Mouse (Mus musculus) frontal cortex, adult (tissue): ENCODE measurements around the gene Cipc.

Experiments
- ATAC-seq: cut with Nextera tagmentation; 2 replicates; pipeline ENCODE4 v1.9.2; 2017; ENCODE audit warnings: mild to moderate bottlenecking, moderate library complexity, mixed read lengths; ENCODE audit not compliant: low TSS enrichment

The Cipc gene

DNA sequence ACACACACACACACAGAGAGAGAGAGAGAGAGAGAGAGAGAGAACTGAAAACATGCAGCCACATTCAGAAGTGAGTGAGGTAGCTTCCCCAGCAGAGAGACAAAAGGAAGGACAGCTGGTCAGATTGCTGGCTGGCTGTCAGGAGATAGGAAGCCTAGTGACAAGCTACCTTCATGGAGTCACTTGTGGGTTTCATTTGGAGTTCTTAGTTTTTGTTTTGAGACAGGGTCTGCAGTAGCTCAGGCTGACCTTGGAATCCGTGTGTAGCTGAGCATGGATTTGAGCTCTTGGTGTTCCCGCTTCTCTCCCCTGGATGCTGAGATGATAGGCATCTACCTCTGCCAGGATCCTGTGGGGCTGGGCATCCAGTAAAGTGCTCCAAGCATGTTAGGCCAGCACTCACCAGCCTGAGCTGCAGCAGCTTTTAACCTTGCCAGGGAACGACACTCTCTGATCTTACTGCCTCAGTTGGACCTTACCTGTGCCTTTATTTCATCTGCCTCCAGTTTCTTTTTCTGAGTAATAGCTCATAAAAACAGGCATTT is 14.0 kb downstream of the Cipc start:
- no peak for ATAC-seq

DNA sequence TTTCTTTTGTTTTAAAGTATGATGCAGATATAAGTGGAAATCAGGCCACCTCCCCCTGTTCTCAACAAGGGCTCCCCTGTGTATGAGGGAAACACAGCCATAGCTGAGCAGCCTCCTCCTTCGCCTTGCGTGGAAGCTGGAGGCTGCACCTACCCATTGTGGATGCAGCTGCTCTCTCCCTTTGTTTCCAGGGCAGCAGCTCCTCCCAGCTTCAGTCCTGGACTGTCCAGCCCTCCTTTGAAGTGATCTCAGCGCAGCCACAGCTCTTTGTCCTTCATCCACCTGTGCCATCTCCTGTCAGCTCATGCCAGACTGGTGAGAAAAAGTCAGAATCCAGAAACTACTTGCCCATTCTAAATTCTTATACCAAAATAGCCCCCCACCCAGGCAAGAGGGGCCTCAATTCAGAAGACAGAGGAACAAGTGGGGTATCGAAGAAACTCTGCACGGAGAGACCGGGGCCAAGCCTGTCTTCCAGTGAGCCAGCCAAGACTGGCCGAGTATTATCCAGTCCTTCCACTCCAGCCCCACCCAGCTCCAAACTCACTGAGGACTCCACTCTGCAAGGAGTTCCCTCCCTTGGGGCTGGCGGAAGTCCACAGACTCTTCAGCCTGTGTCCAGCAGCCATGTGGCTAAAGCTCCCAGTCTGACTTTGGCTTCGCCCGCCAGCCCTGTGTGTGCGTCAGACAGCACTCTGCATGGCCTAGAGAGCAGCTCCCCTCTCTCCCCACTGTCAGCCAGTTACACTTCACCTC is 14.9 kb downstream of the Cipc start:
- no peak for ATAC-seq

DNA sequence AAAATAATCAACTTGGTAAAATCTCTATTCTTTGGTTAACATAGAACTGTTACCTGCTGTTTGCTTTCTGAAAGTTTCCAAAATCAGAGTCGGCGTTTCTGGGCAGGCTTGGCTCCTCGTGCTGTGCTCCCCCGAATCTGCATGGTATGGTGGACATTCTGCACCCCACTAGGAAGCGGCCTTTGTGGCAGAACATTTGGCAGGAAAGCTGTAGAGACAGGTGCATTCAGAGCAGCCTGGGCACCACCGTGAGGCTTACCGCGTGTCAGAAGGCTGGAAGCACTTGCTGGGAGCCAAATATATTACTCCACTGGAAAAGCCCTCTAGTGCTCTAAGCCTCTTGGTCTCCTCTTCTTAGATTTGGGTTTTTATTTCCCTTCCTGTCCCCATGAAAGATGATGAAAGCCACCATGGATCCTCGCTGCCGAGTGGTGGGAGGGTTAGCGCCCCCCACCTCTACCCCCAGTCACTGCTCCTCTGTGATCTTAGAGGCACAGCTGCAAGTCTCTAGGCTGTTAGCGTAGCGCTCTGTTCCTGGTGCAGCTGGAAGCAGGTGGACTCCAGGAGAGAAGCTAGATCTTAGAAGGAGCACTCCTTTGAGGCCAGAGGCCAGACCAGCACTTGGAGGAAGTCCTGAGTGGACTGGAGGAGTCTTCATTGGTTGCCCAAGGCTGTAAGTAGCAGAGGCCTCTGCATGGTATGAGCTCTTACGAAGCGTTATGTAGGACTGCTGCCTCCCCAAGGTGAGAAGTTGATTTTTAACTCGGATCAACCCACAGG is 17.6 kb downstream of the Cipc start:
- ATAC-seq = no peak

DNA sequence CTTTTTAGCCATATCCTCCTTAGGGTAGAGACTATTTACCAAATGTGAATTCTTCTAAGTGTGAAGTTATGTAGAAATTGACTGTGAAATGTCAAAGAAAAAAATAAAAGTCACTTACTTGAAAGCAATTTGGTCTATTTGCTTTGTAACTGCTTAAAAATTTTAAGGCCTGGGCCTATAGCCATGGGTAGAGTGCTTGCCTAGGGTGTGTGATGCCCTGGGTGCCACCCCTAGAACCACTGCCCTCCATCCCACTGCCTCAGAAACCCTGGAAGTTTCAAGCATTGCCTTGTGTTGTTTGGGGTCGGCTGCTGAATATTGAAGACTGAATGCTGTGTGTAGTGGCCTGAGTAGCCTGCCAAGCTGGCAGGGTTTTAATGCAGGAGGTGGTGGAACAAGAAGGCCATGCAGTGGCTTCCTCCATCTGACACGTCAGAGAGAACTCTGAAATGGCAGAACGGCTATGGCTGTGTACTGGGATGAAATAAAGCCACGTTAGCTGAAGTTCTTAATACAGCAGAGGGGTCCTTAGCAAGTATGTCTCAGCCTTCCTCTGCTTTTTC is 18.5 kb downstream of the Cipc start:
- no peak for ATAC-seq

DNA sequence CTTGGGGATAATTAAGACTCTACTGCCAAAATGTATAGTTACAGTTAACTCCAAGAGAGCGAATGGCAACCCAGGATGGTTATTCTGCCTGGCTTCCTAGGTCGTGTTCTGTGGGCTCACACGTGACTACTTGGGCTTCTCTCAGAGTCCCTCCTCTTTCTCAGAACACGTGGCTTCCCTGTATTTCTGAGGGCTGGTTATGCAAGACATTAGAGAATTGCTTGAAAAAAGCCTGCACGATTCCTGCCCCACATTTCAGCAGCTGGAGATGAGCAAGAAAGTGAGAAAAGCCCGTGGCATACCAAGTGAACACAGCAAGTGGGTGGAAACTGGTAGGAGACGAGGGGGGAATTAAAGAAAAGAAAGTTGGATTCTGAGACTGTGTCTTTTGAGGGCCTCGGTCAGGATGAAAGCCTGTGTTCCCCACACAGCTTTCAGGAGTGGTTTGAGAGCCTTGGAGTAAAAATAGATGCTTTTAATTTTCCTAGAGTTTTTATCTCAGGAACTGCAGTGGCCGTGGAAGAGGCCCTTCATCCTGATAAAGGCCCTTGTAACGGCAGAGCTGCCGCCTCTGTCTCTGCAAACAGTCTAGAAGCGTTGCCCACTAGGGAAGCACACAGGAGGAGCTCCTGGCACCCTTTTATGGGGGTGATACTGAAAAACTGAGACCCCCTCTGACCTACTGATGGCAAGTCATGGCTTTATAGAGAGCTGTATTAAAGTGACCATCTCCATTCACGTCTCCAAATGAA is 21.8 kb downstream of the Cipc start:
- ATAC-seq = peak; percentile 75

DNA sequence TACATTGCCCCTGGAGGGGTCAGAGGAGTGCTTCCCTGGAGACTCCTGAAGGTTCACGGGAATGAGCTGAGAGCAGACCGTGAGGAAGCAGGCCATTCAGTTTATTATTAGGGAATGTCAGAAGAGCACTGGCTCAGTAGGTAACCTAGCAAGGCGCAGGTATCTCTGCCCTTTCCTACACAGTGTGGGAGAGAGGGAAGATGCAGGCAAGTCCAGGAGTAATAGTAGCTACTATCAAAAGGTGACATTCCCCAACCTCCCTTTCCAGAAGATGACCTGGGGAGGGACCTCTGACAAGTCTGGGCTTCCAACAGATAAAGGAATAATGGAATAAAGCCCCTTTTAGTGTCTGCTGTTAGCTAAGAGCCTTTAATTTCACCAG is 22.4 kb downstream of the Cipc start:
- no peak for ATAC-seq

DNA sequence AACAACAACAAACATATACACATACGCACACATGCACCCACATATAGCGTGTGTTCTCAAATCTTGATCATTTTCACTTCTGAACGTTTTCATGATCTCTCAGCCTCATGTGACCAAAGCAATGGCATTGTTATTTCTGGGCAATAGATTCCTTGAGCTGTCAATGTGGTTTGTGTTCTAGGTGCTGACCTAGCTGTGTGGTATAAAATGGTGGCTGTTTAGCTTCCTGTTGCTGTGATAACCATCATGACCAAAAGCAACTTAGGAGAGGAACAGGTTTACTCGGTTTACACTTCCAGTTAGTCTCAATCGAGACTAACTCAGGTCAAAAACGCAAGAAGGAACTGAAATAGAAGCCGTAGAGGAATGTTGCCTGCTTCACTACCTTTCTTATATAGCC is 24.2 kb downstream of the Cipc start:
- ATAC-seq = no peak

DNA sequence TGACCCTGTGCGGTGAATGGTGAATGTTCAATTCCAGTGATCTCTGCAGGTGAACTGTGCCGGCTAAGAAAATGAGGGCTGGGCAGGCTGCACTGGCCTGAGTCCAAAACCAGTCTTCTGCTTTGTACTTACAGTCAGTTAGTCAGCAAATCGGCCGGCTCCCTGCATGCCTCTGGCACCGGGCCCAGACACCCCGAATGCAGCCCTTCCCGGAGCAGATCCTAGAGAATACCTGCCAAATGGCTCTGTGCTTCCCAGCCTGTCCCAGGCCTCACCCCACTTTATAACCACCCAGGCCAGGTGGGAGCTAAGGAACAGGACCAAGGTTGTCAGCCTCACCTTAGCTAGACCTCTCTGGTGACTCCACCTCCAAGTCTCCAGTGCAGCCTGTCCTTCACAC is 26.4 kb downstream of the Cipc start:
- ATAC-seq = no peak

DNA sequence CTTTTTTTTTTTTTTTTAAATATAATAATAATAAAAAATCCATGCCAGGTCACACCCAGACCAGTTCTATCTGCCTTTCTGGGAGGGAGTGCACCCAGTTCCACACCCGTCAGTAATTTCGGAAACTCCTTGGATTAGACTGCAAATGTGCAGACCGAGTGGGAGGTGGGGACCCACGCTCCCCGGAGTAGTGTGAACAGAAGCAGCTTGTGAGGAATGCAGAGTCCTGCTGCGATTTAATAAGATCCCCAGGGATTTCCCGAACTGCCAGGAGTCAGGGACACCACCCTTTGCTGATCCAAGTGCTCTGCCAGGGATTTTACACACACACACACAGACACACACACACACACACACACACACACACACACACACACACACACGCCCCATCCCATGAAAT is 26.9 kb downstream of the Cipc start:
- peak; percentile 33; the same call in 1 of the 2 replicates for ATAC-seq

DNA sequence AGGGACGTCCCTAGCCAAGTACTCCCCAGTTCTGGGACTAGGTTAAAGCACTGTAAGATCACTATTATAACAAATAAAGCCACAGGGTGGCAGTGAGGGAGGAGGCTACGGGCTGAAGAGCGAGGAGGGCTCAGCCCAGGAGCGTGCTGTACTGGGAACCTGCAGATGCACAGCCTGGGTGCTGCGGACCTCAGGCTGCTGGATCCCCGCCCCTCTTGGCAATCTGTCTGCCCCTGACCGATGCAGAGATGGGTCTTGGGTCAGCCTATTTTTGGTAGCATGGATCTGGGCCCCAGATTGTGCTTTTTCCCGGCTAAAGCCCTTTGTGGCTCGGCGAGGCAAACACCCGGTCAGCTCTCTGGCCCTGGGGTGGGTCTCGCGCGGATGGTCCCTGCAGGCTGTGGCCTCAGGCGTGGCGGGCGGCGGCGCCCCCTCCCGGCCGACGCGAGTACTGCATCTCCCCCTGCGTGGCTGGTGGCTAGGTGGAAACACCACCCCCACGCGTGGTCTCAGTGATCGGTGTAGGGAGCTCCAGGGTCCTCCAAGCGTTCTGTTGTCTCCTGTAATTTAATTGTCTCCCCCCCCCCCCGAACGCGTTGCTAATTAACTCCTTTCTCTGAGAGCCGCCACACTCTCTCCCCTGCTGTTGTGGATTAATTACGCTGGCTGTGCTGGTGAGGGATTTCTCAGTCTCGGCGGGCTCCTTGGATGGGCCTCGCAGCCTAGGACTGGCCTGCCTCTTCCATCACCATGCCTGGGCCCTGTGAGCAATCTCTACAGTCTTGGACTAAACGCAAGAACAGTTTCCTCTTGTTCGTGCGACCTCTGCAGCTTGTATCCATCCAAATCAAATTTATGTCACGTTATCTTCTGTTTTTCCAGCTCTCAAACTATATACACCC is 27.8 kb downstream of the Cipc start:
- peak; percentile 11; the same call in 1 of the 2 replicates for ATAC-seq

DNA sequence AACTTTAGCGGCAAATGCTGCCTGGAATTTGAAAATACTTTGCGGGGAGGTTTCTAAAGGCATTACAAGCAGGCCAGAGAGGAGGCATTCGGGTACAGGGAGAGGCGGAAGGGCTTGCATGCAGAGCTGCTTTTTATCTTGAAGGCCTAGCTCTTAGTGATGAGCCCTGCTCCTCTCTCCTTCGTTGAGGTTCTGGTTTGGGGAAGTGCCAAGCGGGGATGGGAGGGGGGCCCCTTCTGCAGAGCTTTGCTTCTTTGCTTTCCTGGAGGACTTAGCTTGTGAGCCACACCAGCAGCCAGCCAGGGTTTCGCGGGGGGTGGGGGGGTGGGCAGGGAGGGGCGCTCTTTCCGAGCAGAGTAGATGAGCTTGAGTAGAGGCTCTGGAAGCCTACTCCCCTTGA is 28.9 kb downstream of the Cipc start:
- ATAC-seq = no peak

DNA sequence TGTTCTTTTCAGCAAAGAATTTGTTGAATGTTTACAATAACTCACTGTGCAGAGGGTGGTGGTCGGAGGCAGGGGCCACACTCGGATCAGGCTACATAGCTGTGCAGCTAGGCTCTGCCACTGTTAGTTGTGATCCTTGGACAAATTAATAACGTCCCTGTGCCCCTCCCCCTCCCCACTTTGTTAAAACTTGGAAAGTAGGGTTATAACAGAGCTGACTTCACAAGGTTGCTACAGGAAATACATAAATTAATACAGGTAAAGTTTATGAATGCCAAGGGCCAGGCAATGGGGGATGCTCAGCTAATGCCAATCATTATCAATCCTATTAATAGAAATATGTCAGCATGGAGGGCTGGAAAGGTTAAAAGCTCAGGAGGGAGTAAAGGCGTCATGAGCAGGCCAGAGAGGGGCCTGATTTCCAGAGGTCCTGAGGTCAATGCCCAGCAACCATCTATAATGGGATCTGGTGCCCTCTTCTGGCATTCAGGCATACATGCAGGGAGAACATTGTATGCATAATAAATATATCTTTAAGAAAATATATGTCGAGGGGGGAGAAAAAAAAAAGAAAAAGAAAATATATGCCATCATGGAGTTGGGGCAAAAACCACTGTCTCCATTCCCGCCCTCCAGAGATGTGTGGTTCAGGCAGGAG is 29.8 kb downstream of the Cipc start:
- ATAC-seq = no peak

DNA sequence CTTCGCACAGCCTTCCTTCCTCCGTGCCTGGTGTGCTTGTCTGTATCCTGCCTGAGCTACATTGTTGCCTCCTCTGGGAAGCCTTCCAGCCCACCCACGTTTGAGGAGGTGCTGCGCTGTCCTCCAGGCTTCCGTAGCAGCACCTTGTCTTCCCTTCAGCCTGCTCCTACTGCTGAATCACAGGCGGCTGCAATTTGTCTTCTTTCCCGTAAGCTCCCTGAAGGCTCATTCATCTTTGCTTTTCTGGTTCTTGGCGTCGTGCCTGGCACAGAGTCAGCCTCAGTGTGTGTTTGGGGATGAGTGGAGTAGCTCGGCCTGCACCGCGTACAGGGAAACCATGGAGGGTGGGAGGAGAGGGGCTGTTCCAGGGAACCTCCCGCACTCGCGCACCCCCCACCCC is 31.0 kb downstream of the Cipc start:
- ATAC-seq = peak; percentile 51

DNA sequence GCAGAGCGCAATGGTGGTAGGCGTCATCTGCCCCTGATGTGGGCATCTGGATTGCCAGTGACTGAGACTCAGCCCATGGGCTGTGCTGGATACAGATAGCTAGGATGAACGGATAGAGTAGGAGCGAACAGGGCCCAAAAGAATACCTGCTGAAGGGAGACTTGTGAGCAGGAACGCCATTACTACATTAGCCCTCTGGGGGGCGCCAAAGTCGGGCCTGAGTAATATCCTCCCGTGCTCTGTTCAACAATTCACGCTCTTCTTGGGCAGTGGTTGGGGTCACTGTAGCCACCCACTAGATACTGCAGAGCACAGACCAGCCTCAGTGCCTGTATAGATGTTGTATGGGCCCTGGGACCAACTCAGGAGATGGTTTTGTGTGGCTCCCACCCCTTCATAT is 34.3 kb downstream of the Cipc start:
- ATAC-seq = no peak; the same call in 1 of the 2 replicates

DNA sequence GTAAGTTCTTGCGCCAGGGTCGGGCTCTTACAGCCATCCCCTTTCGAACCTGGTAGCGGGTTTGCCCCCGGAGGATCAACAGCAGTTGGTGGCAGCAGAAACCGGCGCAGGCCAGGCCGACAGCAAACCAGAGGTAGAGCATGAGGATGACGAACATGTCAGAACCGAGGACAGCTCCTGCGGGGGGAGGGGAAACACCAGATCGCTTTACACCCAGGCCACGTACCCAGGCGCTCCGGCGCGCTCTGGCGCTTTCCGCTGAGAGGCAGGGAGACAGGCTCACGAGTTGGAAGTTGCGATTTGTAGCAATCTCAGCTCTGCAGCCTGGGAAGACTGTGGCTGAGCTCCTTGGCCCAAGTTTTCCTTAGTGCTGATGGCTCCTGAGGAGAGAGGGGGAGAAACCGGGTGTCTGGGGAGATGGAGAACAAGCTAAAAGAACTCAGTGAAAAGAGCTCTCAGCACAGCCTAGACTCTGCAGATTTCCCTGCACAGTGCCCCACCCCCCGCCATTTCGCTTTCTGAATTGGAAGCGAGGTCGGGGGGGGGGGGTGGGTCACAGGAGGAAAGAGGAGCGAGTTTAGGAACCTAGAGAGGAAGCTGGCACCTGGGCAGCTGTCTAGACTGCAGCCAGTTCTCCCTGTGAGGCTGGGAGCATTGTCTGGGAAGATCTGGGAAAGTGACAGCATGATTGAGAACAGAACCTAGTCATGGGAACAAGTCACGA is 36.8 kb downstream of the Cipc start:
- peak; percentile 38; the same call in 1 of the 2 replicates for ATAC-seq

DNA sequence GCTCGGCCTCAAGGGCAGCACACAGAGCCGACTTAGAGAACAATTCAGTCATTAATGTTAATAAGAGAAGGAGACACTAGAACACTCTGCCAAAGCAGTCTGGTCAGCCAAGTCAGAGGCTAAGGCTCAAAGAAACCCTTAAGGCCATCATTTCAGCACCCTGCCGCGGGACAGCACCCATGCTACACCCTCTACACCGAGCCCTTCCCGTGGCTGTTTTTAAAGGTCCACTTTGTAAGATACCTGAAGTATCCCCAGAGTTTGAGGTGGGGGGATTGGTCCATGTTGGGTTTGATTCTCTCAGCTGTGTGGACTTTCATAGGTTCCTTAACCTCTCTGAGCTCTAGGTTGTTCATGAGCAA is 37.3 kb downstream of the Cipc start:
- no peak for ATAC-seq

DNA sequence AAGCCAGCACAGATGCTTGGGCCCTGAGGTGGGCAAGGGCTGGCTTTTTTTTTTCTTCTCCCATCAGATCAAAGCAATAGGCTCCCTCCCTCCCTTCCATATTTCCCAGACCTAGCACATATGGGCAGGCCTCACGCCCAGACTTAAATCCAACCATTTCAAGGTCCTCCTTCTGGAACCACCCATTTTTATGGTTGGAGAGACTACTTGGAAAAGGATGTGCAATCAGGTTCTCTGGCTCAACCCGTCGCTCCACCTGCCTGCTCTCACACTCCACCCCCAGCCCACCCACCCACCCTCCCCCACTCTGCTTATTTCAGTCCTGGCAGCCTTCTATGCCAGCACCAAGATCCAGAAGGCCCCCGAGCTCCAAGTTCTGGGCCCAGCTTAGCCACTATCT is 39.7 kb downstream of the Cipc start:
- ATAC-seq = 0 out of 2 replicates have a peak, but pooled peaks have one; percentile 10

DNA sequence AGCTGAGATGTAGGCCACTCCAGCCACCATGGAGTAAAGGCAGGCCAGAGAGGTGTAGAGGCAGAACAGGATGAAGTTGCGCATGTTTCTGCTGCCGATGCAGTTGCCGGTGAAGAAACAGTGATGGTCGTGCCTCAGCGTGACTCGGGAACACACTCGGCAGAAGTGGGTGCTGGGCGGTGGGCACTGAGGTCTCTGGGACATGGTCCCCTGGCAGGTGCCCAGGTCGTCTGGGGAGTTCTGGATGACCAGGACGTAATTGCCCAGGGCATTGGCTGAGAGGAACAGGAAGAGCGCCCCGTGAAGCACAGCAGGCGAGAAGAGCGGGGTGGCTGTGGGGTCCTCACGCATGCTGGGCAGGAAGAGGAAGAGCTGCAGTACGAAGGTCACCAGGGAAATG is 41.4 kb downstream of the Cipc start:
- no peak for ATAC-seq

DNA sequence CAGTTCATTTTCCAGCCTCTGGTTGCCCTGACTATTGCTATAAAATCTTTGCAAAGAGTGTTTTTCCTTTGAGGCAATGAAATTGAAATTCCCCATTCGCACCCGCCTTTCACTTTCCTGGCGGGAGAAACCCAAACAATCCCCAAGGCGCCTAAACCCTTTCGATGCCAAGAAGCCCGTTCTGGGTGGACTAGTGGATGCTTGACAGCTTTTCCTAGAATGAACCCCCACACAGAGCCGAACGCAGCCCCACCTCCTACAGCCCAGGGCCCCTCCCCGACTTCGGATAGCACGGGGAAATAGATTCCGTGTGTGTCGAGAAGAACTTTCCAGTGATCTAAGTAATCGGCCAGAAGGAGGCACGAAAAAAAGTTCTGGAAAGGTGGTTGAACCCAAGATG is 42.5 kb downstream of the Cipc start:
- ATAC-seq = peak; percentile 21; the same call in 1 of the 2 replicates
